Mouse (Mus musculus) liver, postnatal 0 days (tissue): ENCODE measurements around the gene Mlh1. TPM values are rescaled to one million over a fixed set of nuclear protein-coding genes. Genes with fewer than 3 reads are reported as not detected.
A peak's percentile ranks its signal among the peaks of the same experiment; 100 is the strongest.

Experiments
- ATAC-seq: fragments of 200-750 bp; cut with Nextera tagmentation; 2 replicates; pipeline ENCODE4 v1.8.0; 2017; ENCODE audit warnings: mild to moderate bottlenecking, moderate library complexity
- DNase-seq: peaks from one replicate; pipeline ENCODE4 v3.0.0-alpha.2; 2016
- H3K27ac ChIP-seq: fragments of 300-500 bp; sonication (generic); 2 replicates; pipeline ENCODE4 v1.5.1; 2014; ENCODE audit warnings: antibody characterized with exemption, moderate library complexity, mild to moderate bottlenecking, low read depth
- H3K27me3 ChIP-seq: fragments of 300-500 bp; sonication (generic); 2 replicates; pipeline ENCODE4 v1.6.1; 2014; ENCODE audit warnings: low read length, control low read depth, mixed read lengths; ENCODE audit not compliant: insufficient read depth
- H3K36me3 ChIP-seq: fragments of 300-500 bp; sonication (generic); replicated peaks from 2 replicates; pipeline ENCODE4 v1.6.1; 2014; ENCODE audit warnings: mild to moderate bottlenecking, control low read depth, low read length, moderate library complexity, mixed read lengths; ENCODE audit not compliant: insufficient read depth
- H3K4me1 ChIP-seq: fragments of 300-500 bp; sonication (generic); 2 replicates; pipeline ENCODE4 v1.6.1; 2014; ENCODE audit warnings: antibody characterized with exemption, mild to moderate bottlenecking, control low read depth; ENCODE audit not compliant: insufficient read depth
- H3K4me2 ChIP-seq: fragments of 300-500 bp; sonication (generic); 2 replicates; pipeline ENCODE4 v1.6.1; 2014; ENCODE audit warnings: low read depth, mild to moderate bottlenecking, low read length, moderate library complexity, mixed read lengths
- H3K4me3 ChIP-seq: fragments of 300-500 bp; sonication (generic); 2 replicates; pipeline ENCODE4 v1.5.1; 2014; ENCODE audit warnings: low read depth, low read length
- H3K9ac ChIP-seq: fragments of 300-500 bp; sonication (generic); replicated peaks from 2 replicates; pipeline ENCODE4 v1.6.1; 2014; ENCODE audit warnings: mild to moderate bottlenecking, moderate library complexity
- H3K9me3 ChIP-seq: fragments of 300-500 bp; sonication (generic); 2 replicates; pipeline ENCODE4 v1.6.1; 2016; ENCODE audit warnings: mild to moderate bottlenecking, control low read depth, low read length, mixed read lengths
- CTCF ChIP-seq: sonication (generic); IDR thresholded peaks from 2 replicates; pipeline ENCODE4 v1.5.1; 2016; ENCODE audit warnings: antibody characterized with exemption, low read depth
- EP300 ChIP-seq: IDR thresholded peaks from 2 replicates; pipeline ENCODE4 v1.6.1; 2016; ENCODE audit warnings: antibody characterized with exemption, low read depth, mild to moderate bottlenecking
- WGBS: fragments of 180-500 bp; shearing (Covaris S2); extraction: QIAGEN DNeasy Blood & Tissue Kit; methylation state at CpG from one replicate; pipeline ENCODE4 v1.1.7; 2014; ENCODE audit not compliant: insufficient replicate concordance; 5-methylcytosine and 5-hydroxymethylcytosine counted together
- polyA plus RNA-seq: library from polyadenylated mRNA; unstranded; fragments of >200 nt; fragmentation: Nextera tagmentation; extraction: Ambion mirVana; gene quantifications from 2 replicates; pipeline ENCODE4 v1.2.1, GENCODE M21; 2015

The Mlh1 gene
- polyA plus RNA-seq, 1 experiment from 2014 or later, result 10.1 TPM

- ATAC-seq (no peak), DNase-seq (no peak)
- Histone ChIP-seq H3K9me3 (no peaks in the 10 kb centered on the region), H3K27ac (no peak overlapping the region), H3K36me3 (peaks cover 51% of the 10 kb centered on the region), H3K4me1 (no peaks in the 10 kb centered on the region), H3K27me3 (no peaks in the 10 kb centered on the region), H3K4me3 (no peak overlapping the region), H3K4me2 (no peak overlapping the region), H3K9ac (no peak overlapping the region)
- TF ChIP-seq CTCF (no peak), EP300 (no peak)
- WGBS, result 61% methylated on average over 1 of the region's 1 CpGs
Measured at GRCm38 (mm10) chr9:111260360-111260985, 11.1 kb downstream of the Mlh1 start.

DNA sequence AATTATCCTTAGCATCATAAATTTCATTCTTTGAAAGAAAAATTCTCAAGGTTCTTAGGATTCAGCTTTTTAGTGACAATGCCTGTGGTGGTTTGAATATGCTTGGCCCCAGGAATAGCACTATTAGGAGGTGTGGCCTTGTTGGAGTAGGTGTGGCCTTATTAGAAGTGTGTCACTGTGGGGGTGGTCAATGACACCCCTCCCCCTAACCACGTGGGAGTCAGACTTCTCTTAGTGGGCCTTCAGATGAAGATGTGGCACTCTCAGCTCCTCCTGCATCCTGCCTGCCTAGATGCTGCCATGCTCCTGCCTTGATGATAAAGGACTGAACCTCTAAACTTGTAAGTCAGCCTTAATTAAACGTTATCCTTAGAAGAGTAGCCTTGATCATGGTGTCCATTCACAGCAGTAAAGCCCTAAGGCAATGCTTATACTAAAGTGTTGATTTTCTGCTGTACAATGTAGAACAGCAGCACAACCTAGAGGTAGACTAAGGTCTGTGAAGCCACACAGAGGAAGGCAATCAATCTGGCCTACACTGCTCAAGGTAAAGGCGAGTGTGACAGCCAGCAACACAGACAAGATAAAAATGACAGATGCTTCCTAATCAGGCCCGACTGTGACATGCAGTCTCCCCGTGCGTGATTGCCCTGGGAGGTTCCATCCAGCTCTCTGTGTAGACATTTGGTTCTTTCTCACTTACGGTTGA, 19.3 kb downstream of the Mlh1 start:
- no peak for DNase-seq
- 70% methylated on average over 7 of the region's 7 CpGs for WGBS
- Histone ChIP-seq H3K9me3 (no peaks in the 10 kb centered on the region), H3K9ac (no peak overlapping the region), H3K36me3 (peaks cover 65% of the 10 kb centered on the region), H3K4me2 (no peak overlapping the region), H3K4me3 (no peak overlapping the region), H3K27ac (no peak overlapping the region), H3K27me3 (no peaks in the 10 kb centered on the region), H3K4me1 (no peaks in the 10 kb centered on the region)
- TF ChIP-seq EP300, result no peak
- no peak for ATAC-seq

DNA sequence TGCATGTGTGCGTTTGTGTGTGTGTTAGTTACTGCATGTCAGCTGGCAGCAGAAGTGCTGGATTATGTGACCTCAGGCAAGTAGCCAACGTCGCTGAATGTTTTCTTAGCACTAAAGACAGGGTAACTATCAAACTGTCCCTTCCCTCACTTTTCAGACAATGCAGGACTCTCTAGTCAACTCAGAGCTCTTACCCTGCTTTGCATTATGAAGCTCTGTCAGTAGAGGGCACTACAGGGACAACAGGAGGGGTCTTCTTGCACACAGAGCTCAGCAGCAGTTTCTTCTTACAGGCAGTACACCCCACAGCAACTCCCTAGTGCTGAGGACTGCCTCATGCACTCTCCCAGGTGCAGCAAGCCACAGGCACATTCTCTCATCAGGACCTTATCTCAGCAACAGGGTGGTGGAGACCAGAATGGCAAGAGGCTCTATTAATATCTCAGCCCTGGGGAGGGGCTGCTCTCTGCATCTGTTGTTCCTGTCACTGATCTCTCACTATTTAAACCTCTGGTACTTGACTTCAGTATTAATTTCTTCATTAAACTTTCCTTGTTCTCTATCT, 23.8 kb downstream of the Mlh1 start:
- H3K4me2 ChIP-seq, result no peak overlapping the region
- H3K4me3 ChIP-seq, result no peak overlapping the region
- no peaks in the 10 kb centered on the region for H3K27me3 ChIP-seq
- no peaks in the 10 kb centered on the region for H3K9me3 ChIP-seq
- no peak overlapping the region for H3K9ac ChIP-seq
- H3K4me1 ChIP-seq, result no peaks in the 10 kb centered on the region
- ATAC-seq (no peak), DNase-seq (no peak)
- no peak overlapping the region for H3K27ac ChIP-seq
- 90% methylated on average over 3 of the region's 3 CpGs for WGBS
- TF ChIP-seq EP300 (no peak), CTCF (peak; percentile 43)
- H3K36me3 ChIP-seq, result peaks cover 49% of the 10 kb centered on the region

DNA sequence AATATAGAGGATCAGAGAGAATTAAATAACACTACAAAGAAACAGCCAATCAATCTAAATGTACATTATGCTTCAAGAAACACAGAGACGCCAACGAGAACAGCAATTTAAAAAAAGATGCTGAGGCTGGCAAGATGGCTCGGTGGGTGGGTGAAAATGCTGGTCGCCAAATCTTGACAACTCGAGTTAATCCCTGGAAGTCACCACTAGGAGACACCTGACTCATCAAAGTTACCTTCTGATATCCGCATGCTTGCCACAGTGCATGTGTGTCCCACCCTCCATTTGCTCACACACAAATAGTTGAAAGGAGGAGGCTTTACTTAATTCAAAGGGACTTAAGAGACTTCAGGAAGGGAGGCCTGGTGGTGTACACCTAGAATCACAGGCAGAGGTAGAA, 26.0 kb downstream of the Mlh1 start:
- Histone ChIP-seq H3K4me3 (no peak overlapping the region), H3K4me2 (no peak overlapping the region), H3K27me3 (no peaks in the 10 kb centered on the region), H3K27ac (no peak overlapping the region), H3K9ac (no peak overlapping the region), H3K4me1 (no peaks in the 10 kb centered on the region), H3K36me3 (peaks cover 42% of the 10 kb centered on the region), H3K9me3 (no peaks in the 10 kb centered on the region)
- TF ChIP-seq EP300 (no peak), CTCF (no peak)
- DNase-seq (no peak), ATAC-seq (no peak)
- 84% methylated on average over 6 of the region's 6 CpGs for WGBS

- H3K4me3 ChIP-seq, result no peak overlapping the region
- no peak for TF ChIP-seq EP300
- TF ChIP-seq CTCF, result no peak
- 88% methylated on average over 6 of the region's 6 CpGs for WGBS
- H3K27ac ChIP-seq, result no peak overlapping the region
- no peaks in the 10 kb centered on the region for H3K27me3 ChIP-seq
- DNase-seq (no peak), ATAC-seq (no peak)
- H3K36me3 ChIP-seq, result peaks cover 49% of the 10 kb centered on the region
- no peaks in the 10 kb centered on the region for H3K4me1 ChIP-seq
- no peak overlapping the region for H3K9ac ChIP-seq
- H3K4me2 ChIP-seq, result no peak overlapping the region
- H3K9me3 ChIP-seq, result no peaks in the 10 kb centered on the region
Measured at GRCm38 (mm10) chr9:111243384-111243783, 28.2 kb downstream of the Mlh1 start.

GRCm38 (mm10) chr9:111239821-111240220, 31.8 kb downstream of the Mlh1 start:
- H3K27me3 ChIP-seq, result no peaks in the 10 kb centered on the region
- H3K27ac ChIP-seq, result no peak overlapping the region
- no peak overlapping the region for H3K4me2 ChIP-seq
- peaks cover 64% of the 10 kb centered on the region for H3K36me3 ChIP-seq
- H3K9ac ChIP-seq, result no peak overlapping the region
- no peak for TF ChIP-seq EP300
- no peak for TF ChIP-seq CTCF
- 90% methylated on average over 4 of the region's 4 CpGs for WGBS
- H3K4me1 ChIP-seq, result no peaks in the 10 kb centered on the region
- no peak overlapping the region for H3K4me3 ChIP-seq
- DNase-seq (no peak), ATAC-seq (no peak)
- H3K9me3 ChIP-seq, result no peaks in the 10 kb centered on the region
